Mouse (Mus musculus): ENCODE results near the gene C1qtnf6.

C1qtnf6 gene

DNA sequence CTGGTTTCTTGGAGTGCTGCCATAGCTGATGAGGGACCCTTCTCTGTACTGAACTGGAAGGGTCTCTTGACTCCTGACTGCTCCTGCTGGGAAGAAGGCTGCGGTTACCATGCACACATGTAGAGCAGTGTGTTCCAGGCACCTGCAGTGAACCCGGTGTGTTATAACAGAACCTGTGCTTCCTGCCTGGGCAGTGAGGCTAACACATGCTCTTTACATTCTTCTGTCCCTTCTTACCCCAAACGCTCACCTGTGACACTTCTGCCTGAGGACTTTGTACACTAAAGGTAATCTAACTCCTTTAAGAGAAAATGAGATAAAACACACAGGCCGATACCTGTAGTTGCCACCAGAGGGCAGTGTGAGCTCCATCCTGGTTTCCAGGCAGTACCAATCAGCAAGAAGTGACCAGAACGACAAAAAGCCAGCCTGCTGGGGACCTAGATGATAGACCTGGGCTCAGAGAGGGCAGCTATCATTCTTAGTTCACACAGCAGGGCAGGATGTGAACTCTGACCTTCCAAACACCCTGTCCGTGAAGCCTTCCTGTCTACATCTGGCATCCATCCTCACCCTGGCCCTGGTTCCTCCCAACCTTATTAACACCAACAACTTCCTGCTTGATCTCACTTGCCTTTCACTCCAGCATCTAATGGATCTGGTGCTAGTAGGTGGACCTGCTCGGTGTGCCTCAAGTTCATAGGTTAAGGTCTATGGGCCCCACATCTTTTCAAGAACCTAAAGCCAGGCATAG, 16.6 kb downstream of the C1qtnf6 start:
- DNase-seq = peak; percentile 86

DNA sequence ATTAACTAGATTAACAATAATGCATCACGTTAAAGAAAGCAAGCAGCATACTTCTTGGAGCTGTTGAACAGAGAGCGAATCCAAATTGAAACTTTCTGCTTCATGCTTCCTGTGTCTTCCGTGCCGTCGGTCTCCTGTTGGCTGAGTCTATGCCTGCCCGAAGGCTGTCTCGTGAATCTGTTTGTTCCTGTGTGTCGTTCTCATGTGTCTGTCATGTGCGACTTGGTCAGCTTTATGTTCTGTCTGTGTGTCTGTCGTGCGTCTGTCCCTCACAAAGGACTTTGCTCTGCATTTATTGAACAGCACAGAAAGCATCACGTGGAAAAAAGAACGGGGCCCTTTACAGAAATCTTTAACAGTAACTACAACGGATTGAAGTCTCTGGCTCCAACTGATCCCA, 18.2 kb downstream of the C1qtnf6 start:
- DNase-seq = no peak

DNA sequence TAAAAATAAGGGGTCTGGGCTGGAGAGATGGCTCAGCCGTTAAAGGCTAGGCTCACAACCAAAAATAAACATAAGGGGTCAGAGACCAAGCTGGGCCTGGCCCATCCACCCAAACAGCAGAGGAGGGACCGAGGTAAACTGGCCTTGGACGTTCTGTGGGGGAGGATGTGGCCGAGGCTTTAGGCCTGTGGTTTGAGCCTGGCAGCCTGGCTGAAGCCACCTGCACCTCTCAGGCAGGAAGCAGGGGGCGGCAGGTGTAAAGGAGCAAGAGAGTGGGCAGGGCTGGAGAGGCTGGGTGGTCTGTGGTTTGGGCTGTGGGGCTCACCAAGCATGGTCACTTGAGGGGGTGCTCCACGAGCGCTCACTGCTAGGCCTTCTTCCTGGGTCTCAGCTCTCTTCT, 19.3 kb downstream of the C1qtnf6 start:
- DNase-seq = no peak

DNA sequence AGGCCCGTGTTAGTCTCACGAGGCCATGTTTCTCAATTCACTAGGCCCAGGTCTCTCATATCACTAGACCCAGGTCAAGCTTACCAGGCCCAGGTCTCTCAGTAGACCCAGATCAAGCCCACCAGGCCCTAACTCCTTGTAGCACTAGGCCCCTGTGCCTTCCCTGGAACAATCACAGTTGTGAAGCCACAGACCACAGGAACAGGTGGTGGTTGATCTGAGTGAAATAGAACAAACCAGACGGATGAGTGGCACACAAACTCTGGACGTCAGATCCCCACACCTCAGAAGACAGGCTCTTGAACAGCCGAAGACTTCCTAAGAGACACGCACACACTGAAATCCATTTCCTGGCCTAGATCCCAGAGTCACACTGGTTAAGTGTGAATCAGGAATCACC, 20.5 kb downstream of the C1qtnf6 start:
- no peak for DNase-seq

DNA sequence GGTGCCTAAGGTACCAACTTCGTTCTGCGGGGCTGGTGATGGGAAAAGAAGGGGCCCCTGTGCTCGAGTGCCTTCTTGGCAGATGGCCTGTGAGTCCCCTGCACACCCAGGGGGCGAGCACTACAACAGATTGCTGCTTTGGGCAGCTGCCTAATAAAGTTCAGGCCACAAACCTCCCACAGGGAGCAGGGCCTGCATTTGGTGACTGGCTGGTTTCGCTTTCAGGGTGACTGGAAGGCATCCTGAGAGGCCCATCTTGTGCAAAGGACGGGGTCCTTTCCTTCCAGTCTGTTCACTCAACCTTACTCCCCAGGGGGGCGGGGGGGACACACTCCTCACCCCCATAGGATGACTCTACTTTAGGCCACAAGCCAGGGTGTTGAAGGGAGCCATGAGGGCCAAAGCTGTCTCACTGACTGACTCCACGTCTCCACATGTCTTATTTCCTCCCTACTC, 21.1 kb downstream of the C1qtnf6 start:
- no peak for DNase-seq

DNA sequence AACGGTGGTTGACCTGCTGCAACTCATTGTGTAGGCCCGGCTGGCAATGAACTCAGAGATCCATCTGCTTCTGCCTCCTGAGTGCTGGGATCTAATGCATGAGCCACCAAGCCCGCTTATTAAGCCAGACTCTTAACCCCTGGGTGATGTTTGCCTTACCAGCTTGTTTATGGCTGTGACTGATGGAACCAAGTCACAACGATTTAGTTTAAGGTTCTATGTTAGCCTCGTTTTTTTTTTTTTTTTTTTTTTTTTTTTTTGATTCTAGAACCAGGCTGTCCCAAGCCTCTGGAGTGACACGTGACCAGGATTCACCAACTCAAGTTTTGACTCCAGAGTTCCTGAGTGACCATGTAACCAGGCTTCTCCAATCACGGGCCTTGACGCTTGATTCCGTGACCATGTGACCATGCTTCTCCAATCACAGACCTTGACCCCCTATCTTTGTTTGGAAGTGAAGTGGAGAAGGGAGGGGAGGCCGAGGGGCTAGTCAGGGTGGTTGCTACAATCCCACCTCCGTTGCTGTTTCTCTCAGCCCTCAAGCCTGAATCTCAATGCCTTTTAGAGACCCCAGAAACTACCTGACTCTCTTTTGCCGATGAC, 21.8 kb downstream of the C1qtnf6 start:
- DNase-seq = no peak

DNA sequence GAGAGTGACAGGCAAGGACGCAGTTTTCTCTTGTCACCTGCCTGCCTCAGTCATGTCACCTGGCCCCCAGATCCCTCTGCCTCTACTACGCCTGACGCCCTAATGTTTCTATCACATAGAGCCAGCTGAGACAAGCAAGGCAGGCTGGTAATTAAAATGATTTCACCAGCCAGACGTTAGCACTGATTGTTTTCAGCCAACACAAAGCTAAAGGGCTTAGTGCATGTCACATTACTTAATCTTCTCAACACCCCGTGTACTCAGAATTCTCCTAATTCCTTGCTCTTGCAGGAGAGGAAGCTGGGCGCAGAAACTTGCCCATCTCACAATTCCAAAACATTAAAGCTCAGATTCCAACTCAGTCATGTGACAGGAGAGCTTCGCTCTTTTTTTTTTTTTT, 22.8 kb downstream of the C1qtnf6 start:
- DNase-seq = no peak

DNA sequence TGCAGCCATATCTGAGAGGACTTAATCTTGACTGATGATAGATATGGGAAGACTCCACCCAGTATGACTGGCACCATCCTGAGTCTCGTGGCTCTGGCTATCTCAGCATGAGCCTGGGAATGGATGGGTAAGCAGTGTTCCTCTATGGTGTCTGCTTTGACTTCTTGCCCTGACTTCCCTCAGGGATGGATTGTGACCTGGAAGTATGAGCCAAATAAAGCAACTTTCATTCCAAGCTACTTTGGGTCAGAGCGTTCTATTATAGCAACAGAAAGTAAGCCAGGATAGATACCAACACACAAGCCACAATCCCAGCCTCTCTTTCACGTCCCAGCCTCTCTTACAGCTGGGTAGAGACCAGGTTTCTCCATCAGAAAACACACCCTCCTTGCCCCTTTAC, 25.7 kb downstream of the C1qtnf6 start:
- no peak for DNase-seq

DNA sequence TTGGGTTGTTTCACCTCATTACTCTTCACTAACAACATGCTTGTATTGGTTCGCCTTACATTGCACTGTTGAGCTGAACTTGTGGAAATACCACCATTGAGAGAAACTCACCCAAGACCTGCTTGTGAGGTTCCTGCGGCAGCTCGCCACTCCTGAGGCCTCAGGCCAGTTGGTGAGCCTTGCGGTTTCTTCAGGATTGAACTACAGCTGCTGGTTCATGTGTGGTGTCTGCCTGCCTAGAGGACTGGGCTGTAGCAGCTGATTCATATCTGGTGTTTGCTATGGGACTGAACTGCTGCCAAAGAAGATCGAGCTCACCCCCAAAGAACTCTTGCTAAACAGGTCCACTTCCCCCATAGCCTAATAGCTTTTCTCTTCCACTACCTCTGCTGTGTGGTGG, 26.4 kb downstream of the C1qtnf6 start:
- DNase-seq = no peak

DNA sequence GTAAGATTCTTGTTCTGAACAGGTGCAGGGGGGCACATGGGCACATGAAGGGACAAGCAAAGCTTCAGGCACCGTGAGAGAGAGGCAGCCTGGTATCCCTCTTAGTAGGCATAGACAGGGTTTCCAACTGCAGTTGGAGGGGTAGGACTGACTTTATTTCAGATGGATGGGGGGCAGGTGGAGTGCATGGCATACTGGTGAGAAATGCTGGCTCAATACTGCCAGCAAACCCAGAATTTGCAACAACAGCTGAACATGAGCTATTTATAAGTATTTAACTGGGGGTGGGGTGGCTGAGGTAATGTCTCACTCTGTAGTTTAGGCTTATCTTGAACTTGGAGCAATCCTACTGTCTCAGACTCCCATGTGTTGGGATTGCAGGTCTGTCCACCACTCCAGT, 27.2 kb downstream of the C1qtnf6 start:
- DNase-seq = no peak

DNA sequence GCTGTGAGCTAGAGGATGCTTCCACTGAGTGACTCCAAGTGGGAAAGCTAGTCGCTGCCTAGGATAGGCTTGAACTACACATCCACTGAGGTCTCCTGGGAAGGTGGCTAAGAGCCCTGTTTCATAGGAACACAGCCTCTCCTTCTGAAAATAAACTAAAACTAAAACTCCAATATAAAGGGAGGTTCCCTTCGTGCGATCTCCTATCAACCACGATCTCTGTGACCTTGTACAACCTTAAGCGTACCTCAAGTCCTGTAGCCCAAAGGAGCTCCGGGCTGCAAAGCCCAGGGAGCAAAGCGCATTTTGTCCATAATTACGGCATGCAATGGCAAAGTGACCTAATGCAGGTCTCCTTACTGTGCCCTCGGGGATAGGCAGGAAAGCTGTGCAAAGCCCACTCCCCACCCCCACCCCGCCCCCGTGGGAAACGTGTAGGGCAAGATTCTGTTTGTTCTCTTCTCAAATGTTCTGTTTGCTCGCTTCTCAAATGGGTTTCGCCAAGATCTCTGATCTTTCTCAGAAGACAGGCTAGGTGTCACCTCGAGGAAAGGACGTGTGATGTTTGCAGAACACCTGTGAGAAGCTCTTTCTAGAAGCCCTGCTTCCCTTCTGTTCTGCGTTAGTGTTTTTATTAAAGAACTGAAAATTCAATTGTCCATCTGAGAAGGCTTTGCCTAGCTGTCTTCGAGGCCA, 28.6 kb downstream of the C1qtnf6 start:
- no peak for DNase-seq

DNA sequence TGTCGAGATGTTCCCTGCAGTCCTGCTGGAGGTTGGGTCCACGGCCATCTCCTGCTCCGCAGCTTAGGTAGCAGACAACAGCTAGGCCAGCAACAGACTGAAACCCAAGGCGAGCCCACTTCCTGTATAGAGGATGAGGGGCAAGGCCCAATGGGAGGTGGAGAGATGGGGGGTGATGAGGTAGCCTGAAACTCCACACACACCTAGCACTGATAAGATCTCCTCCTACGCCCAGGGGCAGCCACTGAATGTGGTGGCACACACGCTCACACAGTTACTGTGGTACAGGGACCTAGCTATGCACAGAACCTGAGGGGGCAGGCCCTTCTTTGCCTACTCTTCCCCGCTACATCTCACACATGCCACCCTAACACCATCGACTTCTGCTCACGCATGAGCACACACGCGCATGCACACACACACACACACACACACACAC, 36.2 kb downstream of the C1qtnf6 start, which contains the start of gene Il2rb:
Gene Il2rb, minus strand, starts transcription at position 304 of the 439 bp plus-strand sequence.
- no peak for DNase-seq

DNA sequence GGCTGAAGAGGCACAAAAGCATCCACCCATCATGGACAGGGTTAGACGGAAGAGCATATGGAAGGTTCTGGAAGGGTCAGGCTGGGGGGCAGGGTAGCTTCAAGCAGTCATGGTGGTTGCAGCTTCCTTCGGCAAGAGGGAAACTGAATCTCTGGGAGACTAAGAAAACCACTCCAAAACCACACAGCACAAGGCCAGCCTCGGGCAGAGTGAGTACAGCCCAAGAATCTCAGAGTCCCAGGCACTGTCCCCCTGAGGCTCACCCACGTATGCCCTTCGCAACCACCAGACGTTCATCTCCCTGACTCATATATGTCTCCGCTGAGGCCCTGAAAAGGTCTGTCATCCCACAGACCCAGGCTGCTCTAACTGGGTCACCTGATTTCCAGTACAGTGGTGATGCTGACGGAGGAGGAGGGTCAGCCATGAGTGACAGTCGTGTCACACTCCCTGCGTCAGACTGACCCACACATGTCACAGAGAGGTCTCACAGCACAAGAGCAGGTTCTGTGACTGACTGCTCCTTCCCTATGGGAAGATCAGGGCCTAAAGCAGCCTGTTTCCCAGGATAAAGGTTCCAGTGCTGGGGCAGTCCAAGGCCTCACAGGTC, 37.7 kb downstream of the C1qtnf6 start:
- no peak for DNase-seq

DNA sequence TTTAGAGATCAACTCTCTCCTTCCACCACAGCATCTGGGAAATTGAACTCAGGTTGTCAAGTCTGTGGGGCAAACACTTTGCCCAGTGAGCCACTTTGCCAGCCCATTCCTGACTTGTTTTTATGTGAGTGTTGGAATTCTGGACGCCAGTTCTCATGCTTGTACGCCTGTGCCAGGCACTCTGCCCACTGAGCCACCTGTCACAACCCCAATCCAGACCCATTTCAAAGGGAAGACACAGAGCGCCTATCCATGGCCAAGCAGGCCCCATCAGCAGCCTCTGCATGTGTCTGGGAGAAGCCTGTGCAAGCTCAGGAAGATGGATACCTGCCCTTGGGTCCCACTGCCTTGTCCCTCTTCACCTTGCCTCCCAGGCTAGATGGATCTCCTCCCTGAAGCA, 39.9 kb downstream of the C1qtnf6 start:
- no peak for DNase-seq

DNA sequence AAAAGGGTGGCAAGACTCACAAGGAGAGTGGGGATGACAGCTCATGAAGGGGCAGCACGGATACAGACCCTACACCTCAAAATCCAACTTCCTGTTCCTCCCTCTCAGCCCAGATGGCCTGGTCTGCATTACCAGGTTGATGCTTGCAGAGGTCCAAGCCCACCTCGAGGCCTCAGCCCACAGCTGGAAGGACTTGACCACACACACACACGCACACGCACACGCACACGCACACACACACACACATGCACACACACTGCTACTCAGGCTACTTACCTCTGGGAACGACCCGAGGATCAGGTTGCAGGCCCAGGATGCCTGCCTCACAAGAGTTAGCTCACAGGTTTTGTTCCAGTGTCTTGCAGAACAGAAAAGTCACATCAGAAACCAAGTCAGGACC, 41.3 kb downstream of the C1qtnf6 start:
- no peak for DNase-seq

DNA sequence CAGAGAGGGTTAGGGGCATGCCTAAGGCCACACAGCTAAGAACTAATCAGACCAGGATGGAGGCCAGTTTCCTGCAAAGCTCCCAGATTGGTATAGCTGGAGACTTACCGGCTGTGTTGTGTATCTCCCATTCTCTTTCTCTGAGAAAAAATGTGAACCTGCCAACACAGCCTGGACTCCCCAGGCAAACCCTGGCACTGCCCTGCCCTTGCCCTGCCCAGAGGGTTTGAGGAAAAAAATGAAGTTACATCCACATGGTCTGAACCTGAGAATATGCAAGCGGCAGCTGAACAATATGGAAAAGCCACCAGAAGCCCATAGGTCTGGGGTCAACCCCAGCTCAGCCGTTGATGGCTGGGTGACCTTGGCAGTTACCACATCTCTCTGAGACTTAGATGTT, 42.0 kb downstream of the C1qtnf6 start:
- no peak for DNase-seq

DNA sequence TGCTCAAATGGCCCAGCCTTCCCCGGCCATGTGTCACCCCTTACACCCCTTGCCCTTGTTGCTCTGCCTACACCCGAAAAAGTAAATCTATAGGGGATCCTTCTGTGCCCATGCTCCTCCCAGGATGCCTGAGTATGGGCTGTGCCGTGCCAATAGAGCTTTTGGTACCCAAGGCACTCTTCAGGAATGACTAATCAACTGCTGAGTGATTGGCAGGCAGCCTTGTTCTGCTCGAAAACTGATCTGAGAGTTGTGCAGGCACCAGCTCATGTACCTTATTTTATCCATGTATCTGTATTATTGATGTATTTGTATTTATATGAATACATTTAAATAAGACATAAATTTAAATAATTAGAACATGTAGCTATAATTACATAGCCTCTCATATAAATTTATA, 44.1 kb downstream of the C1qtnf6 start:
- no peak for DNase-seq

DNA sequence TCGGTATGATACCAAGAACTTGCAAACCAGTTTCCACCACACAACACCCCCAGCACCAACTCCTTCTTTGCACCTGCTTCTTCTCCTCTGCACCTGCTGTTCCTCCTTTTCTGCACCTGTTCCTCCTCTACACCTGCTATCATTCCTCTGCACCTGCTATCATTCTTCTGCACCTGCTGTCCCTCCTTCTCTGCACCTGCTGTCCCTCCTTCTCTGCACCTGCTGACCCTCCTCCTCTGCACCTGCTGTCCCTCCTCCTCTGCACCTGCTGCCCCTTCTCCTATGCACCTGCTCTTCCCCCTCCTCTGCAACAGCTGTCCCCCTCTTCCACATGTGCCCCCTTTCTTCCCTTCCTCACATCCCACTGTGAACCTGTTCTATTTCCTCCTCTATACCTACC, 44.7 kb downstream of the C1qtnf6 start:
- DNase-seq = no peak

DNA sequence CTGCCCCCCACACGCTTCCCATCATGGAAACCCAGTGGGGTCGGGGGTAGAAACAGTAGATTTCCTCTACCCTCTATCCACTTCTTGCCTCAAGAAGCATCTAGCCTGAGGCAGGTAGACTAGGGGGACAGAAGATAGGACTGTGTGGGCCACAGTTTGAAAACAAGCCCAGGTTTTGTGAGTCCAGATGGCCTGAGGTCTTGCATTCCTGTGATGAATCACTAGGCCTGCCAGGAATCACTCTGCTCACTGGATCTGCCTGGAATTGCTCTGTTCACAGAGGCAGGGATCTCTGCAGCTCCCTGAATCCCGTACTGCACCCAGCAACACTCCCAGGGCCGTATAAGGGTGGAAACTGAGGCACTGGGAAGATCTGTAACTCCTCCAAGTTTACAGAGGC, 47.9 kb downstream of the C1qtnf6 start:
- no peak for DNase-seq

DNA sequence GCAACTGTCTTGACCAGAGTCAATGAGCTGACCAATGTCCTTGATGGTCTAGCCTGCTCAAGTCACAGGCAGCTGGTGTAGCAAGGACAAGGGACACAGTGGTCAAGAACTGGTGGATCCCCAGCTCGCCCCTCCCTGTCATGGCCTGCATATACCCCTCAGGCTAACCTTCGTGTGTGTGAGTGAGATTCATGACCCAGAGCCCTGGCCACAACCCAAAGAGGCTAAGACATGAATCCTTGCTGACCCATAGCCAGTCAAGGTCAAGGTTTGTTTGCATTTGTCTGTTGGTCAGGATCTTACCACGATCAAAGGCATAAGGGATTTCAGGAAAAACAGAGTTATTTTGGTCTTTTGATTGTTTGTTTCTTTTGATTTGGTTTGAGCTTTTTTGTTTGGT, 48.7 kb downstream of the C1qtnf6 start:
- DNase-seq = no peak

DNA sequence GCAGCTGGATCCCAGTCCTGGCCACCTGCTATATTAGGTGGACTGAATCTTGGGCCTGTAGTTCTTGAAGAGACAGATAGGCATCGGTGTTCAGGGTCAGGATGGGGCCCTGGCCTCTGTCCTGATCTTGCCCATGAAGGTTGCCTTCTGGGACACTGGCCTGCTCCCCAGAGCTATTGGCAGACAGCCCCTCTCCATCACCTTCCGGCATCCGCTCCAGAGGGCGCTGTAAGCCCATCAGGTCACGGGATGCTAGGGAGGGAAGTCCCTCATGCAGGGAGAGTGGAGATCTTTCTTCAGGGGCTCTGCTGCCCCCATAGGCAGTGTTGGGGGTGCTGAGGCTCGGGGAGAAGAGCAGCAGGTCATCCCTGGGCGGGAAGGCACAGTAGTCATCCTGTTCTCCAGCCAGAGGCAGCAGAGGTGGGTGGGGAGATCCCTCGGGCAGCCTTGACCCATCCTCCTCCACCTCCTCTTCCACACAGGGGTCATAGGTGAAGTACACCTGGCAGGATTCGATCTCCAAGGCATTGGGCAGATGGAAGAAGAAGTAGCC, 49.7 kb downstream of the C1qtnf6 start:
- no peak for DNase-seq

DNA sequence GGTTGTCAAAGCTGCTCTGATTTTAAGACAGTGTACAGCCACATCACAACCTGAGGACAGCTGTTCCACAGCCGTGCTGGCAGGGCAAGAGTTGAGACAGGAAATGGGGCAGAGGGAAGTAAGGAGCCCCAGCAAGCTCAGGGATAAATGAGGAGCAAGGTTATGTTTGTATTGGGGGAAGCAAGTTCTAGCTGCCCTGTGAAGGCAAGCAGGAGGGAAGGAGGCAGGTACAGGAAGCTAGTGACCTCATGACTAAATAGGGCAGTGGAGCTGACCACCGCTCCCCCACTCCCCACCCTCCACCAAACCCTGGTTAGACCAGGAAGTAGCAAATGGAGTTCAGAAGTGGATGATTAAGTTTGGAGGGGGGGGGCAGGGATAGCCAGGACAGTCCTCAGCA, 50.2 kb downstream of the C1qtnf6 start:
- no peak for DNase-seq

DNA sequence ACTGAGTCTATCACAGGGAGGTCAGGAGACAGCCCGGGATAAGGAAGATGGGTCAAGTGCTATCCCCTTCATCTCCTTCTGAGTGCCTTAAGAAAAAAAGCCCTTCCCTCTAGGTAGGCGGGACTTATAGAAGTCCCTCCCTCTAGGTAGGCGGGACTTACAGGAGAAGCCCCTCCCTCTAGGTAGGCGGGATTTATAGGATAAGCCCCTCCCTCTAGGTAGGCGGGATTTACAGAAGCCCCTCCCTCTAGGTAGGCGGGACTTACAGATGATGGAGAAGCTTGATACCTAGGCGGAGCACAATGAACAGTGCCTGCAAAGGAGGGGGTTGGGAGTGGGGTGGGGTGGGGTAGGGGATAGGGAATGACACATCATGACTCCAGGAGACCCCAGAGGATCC, 51.1 kb downstream of the C1qtnf6 start:
- DNase-seq = no peak

All from kidney, adult 18-20 months (tissue).